Mouse (Mus musculus) gastrocnemius, postnatal 25 days (tissue): ENCODE measurements around the gene Foxn3. TPM values are rescaled to one million over a fixed set of nuclear protein-coding genes. Genes with fewer than 3 reads are reported as not detected.
A peak's percentile ranks its signal among the peaks of the same experiment; 100 is the strongest.

Experiments
- DNase-seq: peaks from one replicate; pipeline ENCODE4 v3.0.0; 2022
- total RNA-seq, 2 experiments: library from RNA; stranded (reverse); gene quantifications; 1 replicate in 1 of 2; 2 replicates in 1 of 2; pipeline ENCODE4 v1.2.3; 2021

Foxn3 gene
- total RNA-seq, 2 experiments from 2014 or later, result 163 to 186 TPM

- DNase-seq, result no peak
These were observed 400.1 kb downstream of the Foxn3 start for GRCm38 (mm10) chr12:99163342-99163682.

- DNase-seq, result no peak
These were observed 400.6 kb downstream of the Foxn3 start for GRCm38 (mm10) chr12:99162639-99163341.

- DNase-seq, result no peak
These were observed 401.2 kb downstream of the Foxn3 start for GRCm38 (mm10) chr12:99162188-99162587.

- DNase-seq, result peak; percentile 69
These were observed 403.3 kb downstream of the Foxn3 start for GRCm38 (mm10) chr12:99160061-99160460.

- DNase-seq, result no peak
These were observed 407.5 kb downstream of the Foxn3 start for GRCm38 (mm10) chr12:99155904-99156303.

- no peak for DNase-seq
These were observed 409.2 kb downstream of the Foxn3 start for GRCm38 (mm10) chr12:99154230-99154629.

GRCm38 (mm10) chr12:99153664-99154063, 409.7 kb downstream of the Foxn3 start:
- DNase-seq, result no peak

- DNase-seq, result peak; percentile 12
These were observed 413.3 kb downstream of the Foxn3 start for GRCm38 (mm10) chr12:99150126-99150525.

GRCm38 (mm10) chr12:99149193-99149592, 414.2 kb downstream of the Foxn3 start:
- no peak for DNase-seq
